Mouse (Mus musculus): ENCODE measurements around the gene Fem1a. TPM values are rescaled to one million over a fixed set of nuclear protein-coding genes. Genes with fewer than 3 reads are reported as not detected.

Fem1a gene
- 24.9 and 29.9 TPM in 2 replicates for polyA plus RNA-seq (2012; ENCODE audit: low replicate concordance)

DNA sequence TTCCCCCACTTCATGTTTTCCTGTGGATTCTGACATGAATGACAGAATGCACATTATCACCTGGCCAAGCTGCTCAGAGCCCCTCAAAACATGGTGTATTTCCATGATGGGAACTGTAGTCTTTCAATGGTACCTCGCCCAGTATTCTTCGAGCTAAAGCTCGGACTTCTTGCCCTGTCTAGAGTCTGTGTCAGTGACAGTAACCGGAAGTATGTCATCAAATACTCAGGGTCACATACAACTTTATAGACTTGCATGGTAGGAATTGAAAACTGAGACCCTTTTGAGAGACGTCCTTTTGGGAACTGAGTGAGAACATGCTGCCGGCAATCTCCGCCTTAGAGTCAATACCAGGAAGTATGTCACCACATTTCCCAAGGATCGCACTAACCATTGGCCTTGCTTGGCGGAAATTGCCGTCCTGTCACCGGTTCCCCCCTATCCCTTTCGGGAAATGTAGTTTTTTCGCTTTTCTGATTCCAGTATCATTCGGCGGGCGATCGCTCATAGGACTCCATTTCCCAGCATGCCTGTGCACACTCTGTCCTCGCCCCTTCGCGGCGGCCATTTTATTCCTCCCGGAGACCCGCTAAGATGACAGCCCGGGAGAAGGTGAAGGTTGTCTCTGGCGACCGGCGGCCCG is at the start of gene Fem1a:
Fem1a (plus strand) TSS at position 572 of the 643 bp plus-strand sequence.

GRCm38 (mm10) chr17:56218377-56219191 is 38.0 kb upstream of the Fem1a start, which contains the start of gene Dpp9:
Gene Dpp9, minus strand, starts transcription at chr17:56218905.

GRCm38 (mm10) chr17:56276643-56277566 is 20.3 kb downstream of the Fem1a start, which contains the start of gene Ticam1:
Gene Ticam1, minus strand, starts transcription at chr17:56276786.

GRCm38 (mm10) chr17:56292531-56293222 is 36.1 kb downstream of the Fem1a start, which contains the start of gene Plin3:
Gene Plin3, minus strand, starts transcription at chr17:56292873.

DNA sequence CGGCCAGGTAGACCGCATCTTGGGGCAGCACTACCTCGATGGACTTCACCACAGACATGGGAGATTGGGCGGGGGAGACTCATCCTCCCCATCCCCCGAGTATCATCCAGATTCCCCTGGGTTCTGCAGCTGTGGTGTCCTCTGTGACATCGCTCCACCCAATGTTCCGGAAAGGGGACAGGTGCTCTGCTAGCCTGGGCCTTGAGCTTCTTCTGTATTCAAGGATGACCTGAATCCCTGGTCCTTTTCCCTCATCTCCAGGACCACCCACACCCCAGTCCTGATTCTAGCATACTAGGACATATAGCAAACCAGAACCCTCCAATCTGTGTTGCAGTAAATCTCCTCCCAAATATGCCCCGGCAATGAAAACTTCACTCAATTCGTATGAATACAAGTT is 43.6 kb downstream of the Fem1a start, which contains the start of gene Arrdc5:
Arrdc5 (minus strand) TSS at position 101 of the 400 bp plus-strand sequence.

GRCm38 (mm10) chr17:56303160-56303846 is 46.7 kb downstream of the Fem1a start, which contains the start of gene Uhrf1:
Gene Uhrf1, plus strand, starts transcription at chr17:56303321.

Other genes with a start within 250 kb of the Fem1a start
- 89.2 and 144 TPM in 2 replicates for gene Sh3gl1, start 220.2 kb upstream of the Fem1a start, polyA plus RNA-seq (2012; ENCODE audit: low replicate concordance)
- gene Chaf1a, start 216.4 kb upstream of the Fem1a start, polyA plus RNA-seq (2012; ENCODE audit: low replicate concordance): 6.0 and 15.6 TPM in 2 replicates
- 73.8 and 75.4 TPM in 2 replicates for gene Ubxn6, start 181.8 kb upstream of the Fem1a start, polyA plus RNA-seq (2012; ENCODE audit: low replicate concordance)
- gene Hdgfl2, start 177.2 kb upstream of the Fem1a start, polyA plus RNA-seq (2012; ENCODE audit: low replicate concordance): 101 and 241 TPM in 2 replicates
- not detected in 2 replicates for gene Plin4, start 147.0 kb upstream of the Fem1a start, polyA plus RNA-seq (2012; ENCODE audit: low replicate concordance)
- gene Plin5, start 139.2 kb upstream of the Fem1a start, polyA plus RNA-seq (2012; ENCODE audit: low replicate concordance): 0.72 TPM in 1 of 2 replicates, not detected in the other
- gene Lrg1, start 134.8 kb upstream of the Fem1a start, polyA plus RNA-seq (2012; ENCODE audit: low replicate concordance): 23.7 and 144 TPM in 2 replicates
- 4.6 and 13.7 TPM in 2 replicates for gene Sema6b, start 116.5 kb upstream of the Fem1a start, polyA plus RNA-seq (2012; ENCODE audit: low replicate concordance)
- 3.4 and 4.4 TPM in 2 replicates for gene Tnfaip8l1, start 94.3 kb upstream of the Fem1a start, polyA plus RNA-seq (2012; ENCODE audit: low replicate concordance)
- gene Mydgf, start 72.9 kb upstream of the Fem1a start, polyA plus RNA-seq (2012; ENCODE audit: low replicate concordance): 15.4 and 25.6 TPM in 2 replicates
- 60.0 and 65.5 TPM in 2 replicates for gene Dpp9, start 37.9 kb upstream of the Fem1a start, polyA plus RNA-seq (2012; ENCODE audit: low replicate concordance)
- gene Ticam1, start 20.0 kb downstream of the Fem1a start, polyA plus RNA-seq (2012; ENCODE audit: low replicate concordance): 21.1 and 36.0 TPM in 2 replicates
- 13.8 and 19.1 TPM in 2 replicates for gene Plin3, start 36.1 kb downstream of the Fem1a start, polyA plus RNA-seq (2012; ENCODE audit: low replicate concordance)
- not detected in 2 replicates for gene Arrdc5, start 43.5 kb downstream of the Fem1a start, polyA plus RNA-seq (2012; ENCODE audit: low replicate concordance)
- 11.8 and 22.9 TPM in 2 replicates for gene Uhrf1, start 46.5 kb downstream of the Fem1a start, polyA plus RNA-seq (2012; ENCODE audit: low replicate concordance)
- gene Kdm4b, start 69.3 kb downstream of the Fem1a start, polyA plus RNA-seq (2012; ENCODE audit: low replicate concordance): 44.0 and 67.2 TPM in 2 replicates
- gene Ptprs, start 219.7 kb downstream of the Fem1a start, polyA plus RNA-seq (2012; ENCODE audit: low replicate concordance): 34.2 and 182 TPM in 2 replicates

Data from hematopoietic multipotent progenitor cell, adult 10-12 weeks (in vitro differentiated cells).